Mouse (Mus musculus) spleen, adult 2 months (tissue): ENCODE data around the gene Tmc2.

Experiments
- CTCF ChIP-seq: fragments of 200-500 bp; IDR thresholded peaks from 2 replicates; pipeline ENCODE4 v1.5.1; 2011; ENCODE audit warnings: mild to moderate bottlenecking, inconsistent platforms; ENCODE audit not compliant: insufficient read depth, insufficient read length, insufficient replicate concordance; ENCODE audit errors: extremely low read depth
- POLR2A ChIP-seq: fragments of 200-500 bp; IDR thresholded peaks from 2 replicates; pipeline ENCODE4 v1.6.1; 2011; ENCODE audit warnings: low read depth, low read length, inconsistent platforms

DNA sequence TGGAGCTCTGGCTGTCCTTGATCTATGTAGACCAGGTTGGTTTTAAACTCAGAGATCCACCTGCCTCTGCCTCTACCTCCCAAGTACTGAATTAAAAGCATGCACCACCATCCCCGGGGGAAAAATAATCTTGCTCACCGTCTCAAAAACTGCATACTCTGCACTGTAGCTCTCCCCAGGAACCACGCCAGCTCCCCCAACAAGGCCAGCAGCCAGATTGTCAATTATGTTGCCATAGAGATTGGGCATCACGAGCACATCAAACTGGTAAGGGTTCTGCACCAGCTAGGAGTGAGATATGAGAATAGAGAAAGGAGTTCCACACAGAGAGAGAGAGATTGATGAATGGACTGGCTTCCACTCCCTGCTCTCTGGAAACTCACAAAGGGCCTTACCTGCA lies 85.8 kb downstream of the Tmc2 start:
- TF ChIP-seq POLR2A (no peak), CTCF (no peak)
